Mouse (Mus musculus) hindbrain, embryonic 10.5 days (tissue): ENCODE measurements around the gene Pcp4l1. TPM values are rescaled to one million over a fixed set of nuclear protein-coding genes. Genes with fewer than 3 reads are reported as not detected.

Experiments
- DNase-seq: peaks from one replicate; pipeline ENCODE4 v3.0.0-alpha.2; 2017; ENCODE audit warnings: low spot score
- H3K27ac ChIP-seq: fragments of 300-500 bp; sonication (generic); 2 replicates; pipeline ENCODE4 v1.5.1; 2016; ENCODE audit warnings: mild to moderate bottlenecking, moderate library complexity
- H3K27me3 ChIP-seq: fragments of 300-500 bp; sonication (generic); 2 replicates; pipeline ENCODE4 v1.6.1; 2016; ENCODE audit warnings: mild to moderate bottlenecking; ENCODE audit not compliant: poor library complexity, insufficient read depth, severe bottlenecking
- H3K36me3 ChIP-seq: fragments of 300-500 bp; sonication (generic); 2 replicates; pipeline ENCODE4 v1.6.1; 2016; ENCODE audit warnings: mild to moderate bottlenecking, moderate library complexity
- H3K4me1 ChIP-seq: fragments of 300-500 bp; sonication (generic); replicated peaks from 2 replicates; pipeline ENCODE4 v1.6.1; 2016; ENCODE audit warnings: mild to moderate bottlenecking
- H3K4me3 ChIP-seq: fragments of 300-500 bp; sonication (generic); 2 replicates; pipeline ENCODE4 v1.5.1; 2016; ENCODE audit warnings: mild to moderate bottlenecking, moderate library complexity
- H3K9me3 ChIP-seq: fragments of 300-500 bp; sonication (generic); 2 replicates; pipeline ENCODE4 v1.6.1; 2016; ENCODE audit warnings: mild to moderate bottlenecking, moderate library complexity
- WGBS: fragments of 180-500 bp; shearing (Covaris S2); methylation state at CpG from one replicate; pipeline ENCODE4 v1.1.7; 2016; 5-methylcytosine and 5-hydroxymethylcytosine counted together
- polyA plus RNA-seq: library from polyadenylated mRNA; unstranded; fragments of >200 nt; fragmentation: Nextera tagmentation; extraction: Ambion mirVana; gene quantifications from 2 replicates; pipeline ENCODE4 v1.2.1, GENCODE M21; 2016

Pcp4l1 gene
- polyA plus RNA-seq, 1 experiment from 2014 or later: 32.8 TPM

GRCm38 (mm10) chr1:171231844-171232243 is 35.8 kb upstream of the Pcp4l1 start:
- Histone ChIP-seq H3K9me3 (no peaks in the 10 kb centered on the region), H3K4me3 (no peak overlapping the region), H3K27me3 (no peaks in the 10 kb centered on the region), H3K27ac (no peak overlapping the region), H3K36me3 (peaks cover 40% of the 10 kb centered on the region), H3K4me1 (peaks cover 15% of the 10 kb centered on the region)
- WGBS: 75% methylated on average over 4 of the region's 4 CpGs
- no peak for DNase-seq

GRCm38 (mm10) chr1:171230215-171230614 is 34.1 kb upstream of the Pcp4l1 start:
- peaks cover 19% of the 10 kb centered on the region for H3K4me1 ChIP-seq
- no peaks in the 10 kb centered on the region for H3K9me3 ChIP-seq
- H3K27me3 ChIP-seq: 0 out of 2 replicates have a peak, but pooled peaks cover under 1% of the 10 kb centered on the region
- no peak overlapping the region for H3K4me3 ChIP-seq
- no peak for DNase-seq
- peaks cover 24% of the 10 kb centered on the region for H3K36me3 ChIP-seq
- H3K27ac ChIP-seq: peak overlapping the region; percentile 29; the same call in 1 of the 2 replicates
- 51% methylated on average over 3 of the region's 3 CpGs for WGBS

GRCm38 (mm10) chr1:171229750-171230149 is 33.7 kb upstream of the Pcp4l1 start:
- Histone ChIP-seq H3K4me3 (no peak overlapping the region), H3K27ac (peak overlapping the region; percentile 29; the same call in 1 of the 2 replicates)
- DNase-seq: no peak

GRCm38 (mm10) chr1:171227879-171228278 is 31.8 kb upstream of the Pcp4l1 start:
- Histone ChIP-seq H3K36me3 (0 out of 2 replicates have a peak, but pooled peaks cover 3% of the 10 kb centered on the region), H3K9me3 (no peaks in the 10 kb centered on the region), H3K4me1 (peaks cover 23% of the 10 kb centered on the region), H3K27me3 (0 out of 2 replicates have a peak, but pooled peaks cover 3% of the 10 kb centered on the region), H3K4me3 (no peak overlapping the region), H3K27ac (no peak overlapping the region)
- DNase-seq: no peak
- whole genome bisulfite sequencing: 96% methylated on average over 1 of the region's 1 CpGs

More at GRCm38 (mm10) chr1:171229750-171230149, 33.7 kb upstream of the Pcp4l1 start:
- Histone ChIP-seq H3K9me3 (no peaks in the 10 kb centered on the region), H3K4me1 (peaks cover 19% of the 10 kb centered on the region), H3K27me3 (0 out of 2 replicates have a peak, but pooled peaks cover 3% of the 10 kb centered on the region), H3K36me3 (peaks cover 19% of the 10 kb centered on the region)
- 57% methylated on average over 6 of the region's 6 CpGs for WGBS

GRCm38 (mm10) chr1:171226780-171227179 is 30.7 kb upstream of the Pcp4l1 start:
- H3K9me3 ChIP-seq: no peaks in the 10 kb centered on the region
- 43% methylated on average over 4 of the region's 4 CpGs for WGBS
- no peak overlapping the region for H3K4me3 ChIP-seq
- H3K36me3 ChIP-seq: no peaks in the 10 kb centered on the region
- 0 out of 2 replicates have a peak, but pooled peaks cover 3% of the 10 kb centered on the region for H3K27me3 ChIP-seq
- H3K4me1 ChIP-seq: peaks cover 28% of the 10 kb centered on the region
- H3K27ac ChIP-seq: no peak overlapping the region
- DNase-seq: no peak

- WGBS: 81% methylated on average over 5 of the region's 5 CpGs
These were observed 28.8 kb upstream of the Pcp4l1 start, which contains the start of gene Apoa2 for GRCm38 (mm10) chr1:171224857-171225256. TSS of gene Apoa2 (plus strand) at chr1:171225054.

GRCm38 (mm10) chr1:171223796-171224195 is 27.7 kb upstream of the Pcp4l1 start:
- Histone ChIP-seq H3K27me3 (0 out of 2 replicates have a peak, but pooled peaks cover 3% of the 10 kb centered on the region), H3K36me3 (peaks cover 17% of the 10 kb centered on the region), H3K9me3 (no peaks in the 10 kb centered on the region), H3K4me1 (peaks cover 25% of the 10 kb centered on the region), H3K27ac (no peak overlapping the region), H3K4me3 (no peak overlapping the region)
- no peak for DNase-seq
- 88% methylated on average over 2 of the region's 2 CpGs for WGBS

More at GRCm38 (mm10) chr1:171224857-171225256, 28.8 kb upstream of the Pcp4l1 start, which contains the start of gene Apoa2:
- Histone ChIP-seq H3K27me3 (0 out of 2 replicates have a peak, but pooled peaks cover 3% of the 10 kb centered on the region), H3K36me3 (peaks cover 6% of the 10 kb centered on the region), H3K4me3 (no peak within 1 kb of the TSS), H3K27ac (no peak within 1 kb of the TSS), H3K4me1 (peaks cover 28% of the 10 kb centered on the region), H3K9me3 (no peaks in the 10 kb centered on the region)
- DNase-seq: no peak

- H3K36me3 ChIP-seq: peaks cover 23% of the 10 kb centered on the region
- 82% methylated on average over 6 of the region's 6 CpGs for WGBS
These were observed 27.1 kb upstream of the Pcp4l1 start for GRCm38 (mm10) chr1:171223168-171223567.

GRCm38 (mm10) chr1:171222238-171223155 is 26.4 kb upstream of the Pcp4l1 start, which contains the start of gene Tomm40l:
TSS of gene Tomm40l (minus strand) at chr1:171222514.
- no peaks in the 10 kb centered on the region for H3K9me3 ChIP-seq
- H3K4me1 ChIP-seq: peaks cover 25% of the 10 kb centered on the region
- H3K27ac ChIP-seq: peak within 1 kb of the TSS; percentile 88
- peak; percentile 93 for DNase-seq
- peaks cover 30% of the 10 kb centered on the region for H3K36me3 ChIP-seq
- H3K4me3 ChIP-seq: peak within 1 kb of the TSS; percentile 71
- WGBS: 1% methylated on average over 28 of the region's 28 CpGs
- H3K27me3 ChIP-seq: 0 out of 2 replicates have a peak, but pooled peaks cover 3% of the 10 kb centered on the region

More at GRCm38 (mm10) chr1:171223168-171223567, 27.1 kb upstream of the Pcp4l1 start:
- 0 out of 2 replicates have a peak, but pooled peaks cover 3% of the 10 kb centered on the region for H3K27me3 ChIP-seq
- H3K4me3 ChIP-seq: peak overlapping the region; percentile 71
- no peak for DNase-seq
- no peaks in the 10 kb centered on the region for H3K9me3 ChIP-seq
- peaks cover 25% of the 10 kb centered on the region for H3K4me1 ChIP-seq
- peak overlapping the region; percentile 88 for H3K27ac ChIP-seq

- DNase-seq: peak; percentile 30
- H3K4me3 ChIP-seq: peak overlapping the region; percentile 71
- 0 out of 2 replicates have a peak, but pooled peaks cover 3% of the 10 kb centered on the region for H3K27me3 ChIP-seq
- 7% methylated on average over 22 of the region's 22 CpGs for WGBS
- peaks cover 32% of the 10 kb centered on the region for H3K36me3 ChIP-seq
- H3K9me3 ChIP-seq: no peaks in the 10 kb centered on the region
- H3K4me1 ChIP-seq: peaks cover 22% of the 10 kb centered on the region
- peak overlapping the region; percentile 88 for H3K27ac ChIP-seq
These were observed 25.5 kb upstream of the Pcp4l1 start for GRCm38 (mm10) chr1:171221281-171222193.

GRCm38 (mm10) chr1:171220871-171221270 is 24.8 kb upstream of the Pcp4l1 start:
- Histone ChIP-seq H3K4me3 (peak overlapping the region; percentile 71), H3K4me1 (peaks cover 22% of the 10 kb centered on the region), H3K36me3 (peaks cover 32% of the 10 kb centered on the region), H3K27me3 (0 out of 2 replicates have a peak, but pooled peaks cover 3% of the 10 kb centered on the region), H3K9me3 (no peaks in the 10 kb centered on the region), H3K27ac (peak overlapping the region; percentile 40; the same call in 1 of the 2 replicates)
- 6% methylated on average over 10 of the region's 10 CpGs for WGBS
- DNase-seq: peak; percentile 86
